Mouse (Mus musculus) liver, embryonic 11.5 days (tissue): ENCODE results near the gene Tent4b. TPM values are rescaled to one million over a fixed set of nuclear protein-coding genes. Genes with fewer than 3 reads are reported as not detected.

Source experiments
- ATAC-seq: fragments of 200-750 bp; cut with Nextera tagmentation; replicated peaks from 2 replicates; pipeline ENCODE4 v1.8.0; 2017; ENCODE audit warnings: moderate number of reproducible peaks, mild to moderate bottlenecking, moderate TSS enrichment, moderate library complexity; ENCODE audit not compliant: low FRiP score
- DNase-seq: peaks from one replicate; pipeline ENCODE4 v3.0.0-alpha.2; 2017; ENCODE audit warnings: low spot score
- H3K27ac ChIP-seq: fragments of 300-500 bp; sonication (generic); 2 replicates; pipeline ENCODE4 v1.5.1; 2014; ENCODE audit warnings: mild to moderate bottlenecking, low read depth, low read length, control low read depth
- H3K27me3 ChIP-seq: fragments of 300-500 bp; sonication (generic); replicated peaks from 2 replicates; pipeline ENCODE4 v1.6.1; 2014; ENCODE audit warnings: low read length, mixed read lengths; ENCODE audit not compliant: control insufficient read depth, insufficient read depth
- H3K36me3 ChIP-seq: fragments of 300-500 bp; sonication (generic); 2 replicates; pipeline ENCODE4 v1.6.1; 2014; ENCODE audit warnings: mild to moderate bottlenecking, low read length, moderate library complexity, mixed read lengths; ENCODE audit not compliant: control insufficient read depth, insufficient read depth
- H3K4me1 ChIP-seq: fragments of 300-500 bp; sonication (generic); replicated peaks from 2 replicates; pipeline ENCODE4 v1.6.1; 2014; ENCODE audit warnings: low read length, mixed read lengths; ENCODE audit not compliant: control insufficient read depth, insufficient read depth
- H3K4me2 ChIP-seq: fragments of 300-500 bp; sonication (generic); 2 replicates; pipeline ENCODE4 v1.6.1; 2014; ENCODE audit warnings: mild to moderate bottlenecking, control low read depth, moderate library complexity
- H3K4me3 ChIP-seq: fragments of 300-500 bp; sonication (generic); 2 replicates; pipeline ENCODE4 v1.5.1; 2014; ENCODE audit warnings: low read depth, low read length, control low read depth
- H3K9ac ChIP-seq: fragments of 300-500 bp; sonication (generic); 2 replicates; pipeline ENCODE4 v1.6.1; 2014; ENCODE audit warnings: low read depth, low read length, control low read depth
- H3K9me3 ChIP-seq: fragments of 300-500 bp; sonication (generic); 2 replicates; pipeline ENCODE4 v1.6.1; 2016; ENCODE audit warnings: low read length, inconsistent platforms, mixed read lengths; ENCODE audit not compliant: control insufficient read depth
- WGBS: fragments of 180-500 bp; shearing (Covaris S2); extraction: QIAGEN DNeasy Blood & Tissue Kit; methylation state at CpG from one replicate; pipeline ENCODE4 v1.1.7; 2014; 5-methylcytosine and 5-hydroxymethylcytosine counted together
- polyA plus RNA-seq: library from polyadenylated mRNA; unstranded; fragments of >200 nt; fragmentation: Nextera tagmentation; extraction: Ambion mirVana; gene quantifications from 2 replicates; pipeline ENCODE4 v1.2.1, GENCODE M21; 2014

Gene Tent4b
- polyA plus RNA-seq, 1 experiment from 2014 or later, result 11.2 TPM

GRCm38 (mm10) chr8:88265511-88265910 is 66.5 kb downstream of the Tent4b start:
- Histone ChIP-seq H3K27ac (no peak overlapping the region), H3K27me3 (no peaks in the 10 kb centered on the region), H3K9me3 (no peaks in the 10 kb centered on the region), H3K4me2 (no peak overlapping the region), H3K4me3 (no peak overlapping the region), H3K4me1 (no peaks in the 10 kb centered on the region; the same call in 1 of the 2 replicates), H3K9ac (no peak overlapping the region), H3K36me3 (no peaks in the 10 kb centered on the region)
- ATAC-seq (no peak), DNase-seq (no peak)
- 20% methylated on average over 2 of the region's 2 CpGs for WGBS

DNA sequence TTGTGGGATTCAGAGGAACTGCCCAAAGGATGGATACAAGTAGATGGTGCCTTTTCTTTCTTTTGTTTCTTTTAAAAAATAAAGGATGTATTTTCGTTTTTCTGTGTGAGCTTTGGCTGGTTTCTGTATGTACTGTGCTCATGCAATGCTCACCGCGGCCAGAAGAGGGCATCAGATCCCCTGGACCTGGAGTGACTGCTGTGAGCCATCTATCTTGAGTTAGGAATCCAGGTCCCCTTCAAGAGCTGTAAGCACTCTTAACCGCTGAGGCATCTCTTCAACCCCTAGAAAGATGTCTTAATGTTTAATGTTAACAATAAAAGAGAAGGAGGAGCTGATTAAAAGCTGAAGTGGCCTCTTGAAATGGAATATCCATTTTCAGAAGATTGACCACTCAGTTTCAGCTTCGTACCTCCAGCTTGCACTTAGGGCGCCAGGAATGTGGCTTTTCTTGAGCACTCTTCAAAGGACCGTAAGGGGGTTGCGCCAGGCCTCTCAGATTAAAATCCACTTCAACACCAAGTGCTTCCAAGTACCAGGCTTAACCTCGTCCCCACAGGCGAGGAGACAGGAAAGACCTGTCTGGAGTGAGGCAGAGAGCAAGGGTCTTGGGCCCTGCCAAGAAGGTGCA is 67.3 kb downstream of the Tent4b start:
- Histone ChIP-seq H3K4me1 (no peaks in the 10 kb centered on the region; the same call in 1 of the 2 replicates), H3K4me3 (no peak overlapping the region), H3K27me3 (no peaks in the 10 kb centered on the region), H3K36me3 (no peaks in the 10 kb centered on the region), H3K4me2 (no peak overlapping the region), H3K9me3 (no peaks in the 10 kb centered on the region), H3K9ac (no peak overlapping the region), H3K27ac (no peak overlapping the region)
- 45% methylated on average over 10 of the region's 10 CpGs for WGBS
- DNase-seq (peak; percentile 74), ATAC-seq (0 out of 2 replicates have a peak, but pooled peaks have one; percentile 37)

GRCm38 (mm10) chr8:88266801-88267403 is 67.9 kb downstream of the Tent4b start:
- Histone ChIP-seq H3K9ac (no peak overlapping the region), H3K4me1 (peaks cover 1% of the 10 kb centered on the region; the same call in 1 of the 2 replicates), H3K4me2 (no peak overlapping the region), H3K9me3 (no peaks in the 10 kb centered on the region), H3K4me3 (no peak overlapping the region), H3K36me3 (no peaks in the 10 kb centered on the region), H3K27me3 (no peaks in the 10 kb centered on the region), H3K27ac (no peak overlapping the region)
- ATAC-seq (no peak), DNase-seq (no peak)
- WGBS, result 77% methylated on average over 14 of the region's 14 CpGs

DNA sequence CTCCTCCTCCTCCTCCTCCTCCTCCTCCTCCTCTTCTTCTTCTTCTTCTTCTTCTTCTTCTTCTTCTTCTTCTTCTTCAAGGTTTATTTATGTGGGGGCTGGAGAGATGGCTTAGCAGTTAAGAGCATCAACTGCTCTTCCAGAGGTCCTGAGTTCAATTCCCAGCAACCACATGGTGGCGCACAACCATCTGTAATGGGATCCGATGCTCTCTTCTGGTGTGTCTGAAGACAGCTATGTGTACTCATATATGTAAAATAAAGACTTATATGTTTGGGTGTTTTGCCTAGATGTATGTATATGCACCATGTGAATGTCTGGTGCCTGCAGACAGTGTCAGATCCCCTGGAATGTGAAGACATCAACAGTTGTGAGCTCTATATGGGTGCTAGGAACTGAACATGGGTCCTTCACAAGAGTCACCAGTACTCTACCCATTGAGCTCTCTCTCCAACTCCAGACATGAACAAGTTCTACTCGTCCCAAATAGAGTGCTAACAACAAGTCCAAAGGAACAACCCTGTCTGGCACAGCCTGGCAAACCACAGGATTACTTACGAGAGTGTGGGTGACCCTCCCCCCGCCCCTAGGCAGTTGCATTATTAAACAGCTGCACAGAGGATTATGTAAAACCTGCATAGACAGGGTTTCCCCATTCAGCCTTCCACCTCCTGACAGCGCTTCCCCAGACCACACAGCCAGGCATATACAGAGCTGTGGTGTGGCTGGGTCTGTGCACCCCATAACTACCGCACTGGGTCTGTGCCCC is 70.3 kb downstream of the Tent4b start:
- Histone ChIP-seq H3K36me3 (no peaks in the 10 kb centered on the region), H3K4me3 (no peak overlapping the region), H3K9me3 (no peaks in the 10 kb centered on the region), H3K27me3 (peaks cover 8% of the 10 kb centered on the region; the same call in 1 of the 2 replicates), H3K4me1 (peaks cover 22% of the 10 kb centered on the region), H3K4me2 (no peak overlapping the region), H3K9ac (no peak overlapping the region), H3K27ac (no peak overlapping the region)
- ATAC-seq (no peak), DNase-seq (no peak)
- 64% methylated on average over 7 of the region's 7 CpGs for WGBS

GRCm38 (mm10) chr8:88270086-88270485 is 71.1 kb downstream of the Tent4b start:
- DNase-seq, result no peak
- H3K4me2 ChIP-seq, result no peak overlapping the region
- H3K27ac ChIP-seq, result no peak overlapping the region
- H3K27me3 ChIP-seq, result peaks cover 8% of the 10 kb centered on the region; the same call in 1 of the 2 replicates
- H3K9me3 ChIP-seq, result no peaks in the 10 kb centered on the region
- no peak overlapping the region for H3K4me3 ChIP-seq
- no peak for ATAC-seq
- peaks cover 27% of the 10 kb centered on the region for H3K4me1 ChIP-seq
- no peaks in the 10 kb centered on the region for H3K36me3 ChIP-seq
- no peak overlapping the region for H3K9ac ChIP-seq
- whole genome bisulfite sequencing, result 65% methylated on average over 3 of the region's 3 CpGs

- no peaks in the 10 kb centered on the region for H3K36me3 ChIP-seq
- H3K4me1 ChIP-seq, result peaks cover 30% of the 10 kb centered on the region
- peaks cover 8% of the 10 kb centered on the region; the same call in 1 of the 2 replicates for H3K27me3 ChIP-seq
- ATAC-seq (peak; percentile 73), DNase-seq (peak; percentile 56)
- H3K9me3 ChIP-seq, result no peaks in the 10 kb centered on the region
- H3K4me2 ChIP-seq, result peak within 1 kb of the TSS; percentile 93
- no peak within 1 kb of the TSS; the same call in 1 of the 2 replicates for H3K27ac ChIP-seq
- H3K9ac ChIP-seq, result peak within 1 kb of the TSS; percentile 70
- WGBS, result 3% methylated on average over 64 of the region's 64 CpGs
- peak within 1 kb of the TSS; percentile 60 for H3K4me3 ChIP-seq
Measured at GRCm38 (mm10) chr8:88272231-88273050, 73.4 kb downstream of the Tent4b start, which contains the start of gene Adcy7. Adcy7 (plus strand) TSS chr8:88272403.

DNA sequence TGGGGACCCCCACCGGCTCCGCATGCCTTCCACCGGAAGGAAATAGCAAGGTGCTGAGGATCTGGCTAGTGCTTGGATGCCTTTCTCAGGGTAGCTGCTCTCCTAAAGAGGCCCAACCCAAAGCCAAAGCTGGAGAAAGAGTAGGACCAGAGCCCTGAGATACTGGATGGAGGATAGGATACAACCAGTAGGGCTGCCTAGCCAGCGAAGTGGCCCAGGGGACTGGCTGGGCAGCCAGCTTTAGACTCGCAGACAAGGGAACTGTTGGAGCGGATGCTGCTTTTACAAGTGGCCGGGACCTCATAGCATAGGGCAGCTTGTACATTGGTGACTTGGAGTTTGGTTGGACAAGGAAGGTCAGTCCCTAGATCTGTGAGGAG is 74.0 kb downstream of the Tent4b start:
- H3K27me3 ChIP-seq, result peaks cover 8% of the 10 kb centered on the region; the same call in 1 of the 2 replicates
- WGBS, result 67% methylated on average over 7 of the region's 7 CpGs
- peak overlapping the region; percentile 70 for H3K9ac ChIP-seq
- no peaks in the 10 kb centered on the region for H3K36me3 ChIP-seq
- H3K4me3 ChIP-seq, result peak overlapping the region; percentile 60
- DNase-seq (no peak), ATAC-seq (no peak)
- H3K27ac ChIP-seq, result no peak overlapping the region
- no peaks in the 10 kb centered on the region for H3K9me3 ChIP-seq
- peaks cover 30% of the 10 kb centered on the region for H3K4me1 ChIP-seq
- peak overlapping the region; percentile 93 for H3K4me2 ChIP-seq

DNA sequence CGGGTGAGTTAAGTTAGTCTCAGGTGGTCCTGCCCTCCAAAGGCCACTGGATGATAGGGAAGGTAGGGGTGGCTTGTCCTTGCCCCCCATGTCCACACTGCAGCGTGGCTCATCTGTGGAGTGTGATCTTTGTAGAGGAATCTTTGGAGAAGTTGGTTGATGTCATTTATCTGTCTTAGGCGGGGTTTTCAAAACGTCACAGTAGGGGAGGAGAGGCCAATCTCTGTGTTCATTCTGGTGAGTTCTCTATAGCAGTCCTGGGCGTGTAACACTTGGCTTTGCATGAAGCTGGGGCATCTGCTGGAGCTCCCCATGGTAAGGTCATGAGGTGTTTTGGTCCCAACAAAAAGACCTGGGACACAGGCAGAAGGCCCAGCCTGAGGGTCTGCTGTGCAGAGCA is 75.1 kb downstream of the Tent4b start:
- no peak overlapping the region for H3K27ac ChIP-seq
- H3K4me1 ChIP-seq, result peaks cover 37% of the 10 kb centered on the region
- H3K36me3 ChIP-seq, result no peaks in the 10 kb centered on the region
- no peaks in the 10 kb centered on the region for H3K9me3 ChIP-seq
- H3K4me3 ChIP-seq, result no peak overlapping the region
- peak overlapping the region; percentile 93 for H3K4me2 ChIP-seq
- ATAC-seq (peak; percentile 46; the same call in 1 of the 2 replicates), DNase-seq (no peak)
- WGBS, result 65% methylated on average over 5 of the region's 5 CpGs
- H3K27me3 ChIP-seq, result peaks cover 8% of the 10 kb centered on the region; the same call in 1 of the 2 replicates
- no peak overlapping the region for H3K9ac ChIP-seq
